Mouse (Mus musculus) layer of hippocampus, postnatal 10 days (tissue): ENCODE results near the gene Dzip1l. TPM values are rescaled to one million over a fixed set of nuclear protein-coding genes. Genes with fewer than 3 reads are reported as not detected.
A peak's percentile ranks its signal among the peaks of the same experiment; 100 is the strongest.

Experiments
- DNase-seq, 2 experiments: peaks; one replicate each; pipeline ENCODE4 v3.0.0; 2021; ENCODE audit warnings: low spot score in 2 of 2
- total RNA-seq, 2 experiments: library from RNA; stranded (reverse); gene quantifications; 2 replicates each; pipeline ENCODE4 v1.2.3; 2021

Dzip1l gene
- total RNA-seq, 2 experiments from 2014 or later, result 23.8 to 24.6 TPM

DNA sequence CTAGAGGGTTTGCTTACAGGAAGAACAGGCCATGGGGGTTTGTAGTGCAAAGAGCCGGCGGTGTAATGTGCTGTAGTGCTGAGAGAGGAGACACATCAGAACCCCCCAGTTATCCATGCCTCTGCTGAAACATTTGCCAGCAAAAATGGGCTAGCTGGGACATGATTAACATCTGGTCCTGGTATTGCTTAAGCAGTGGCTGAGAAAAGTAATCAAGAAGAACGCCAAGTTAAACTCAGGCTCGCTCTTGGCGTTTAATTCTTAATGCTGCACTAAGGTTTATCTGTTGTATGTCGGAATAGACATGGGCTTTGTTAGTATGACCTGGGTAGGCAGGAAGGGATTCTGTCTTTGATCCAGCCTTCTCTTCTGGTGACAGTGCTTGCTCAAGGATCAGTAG lies 16.8 kb downstream of the Dzip1l start:
- no peak for DNase-seq

DNA sequence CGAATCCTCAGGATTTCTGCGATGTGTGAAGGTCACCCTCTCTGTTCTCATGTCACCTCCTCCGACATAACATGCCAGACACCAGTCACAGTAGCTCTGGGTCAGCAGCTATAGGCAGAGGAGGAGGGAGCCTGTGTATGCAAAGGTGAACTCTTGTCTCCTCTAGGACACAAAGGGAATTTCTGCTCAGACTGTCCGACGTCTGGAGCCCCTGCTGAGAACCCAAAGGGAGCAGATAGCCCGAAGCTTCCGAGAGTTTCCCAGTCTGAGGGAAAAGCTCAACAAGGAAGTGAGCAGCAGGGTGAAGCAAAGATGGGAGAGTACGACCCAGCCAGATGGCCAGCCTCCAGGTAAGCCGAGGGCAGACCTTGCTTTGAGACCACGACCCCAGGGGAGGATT lies 31.5 kb downstream of the Dzip1l start:
- no peak for DNase-seq

DNA sequence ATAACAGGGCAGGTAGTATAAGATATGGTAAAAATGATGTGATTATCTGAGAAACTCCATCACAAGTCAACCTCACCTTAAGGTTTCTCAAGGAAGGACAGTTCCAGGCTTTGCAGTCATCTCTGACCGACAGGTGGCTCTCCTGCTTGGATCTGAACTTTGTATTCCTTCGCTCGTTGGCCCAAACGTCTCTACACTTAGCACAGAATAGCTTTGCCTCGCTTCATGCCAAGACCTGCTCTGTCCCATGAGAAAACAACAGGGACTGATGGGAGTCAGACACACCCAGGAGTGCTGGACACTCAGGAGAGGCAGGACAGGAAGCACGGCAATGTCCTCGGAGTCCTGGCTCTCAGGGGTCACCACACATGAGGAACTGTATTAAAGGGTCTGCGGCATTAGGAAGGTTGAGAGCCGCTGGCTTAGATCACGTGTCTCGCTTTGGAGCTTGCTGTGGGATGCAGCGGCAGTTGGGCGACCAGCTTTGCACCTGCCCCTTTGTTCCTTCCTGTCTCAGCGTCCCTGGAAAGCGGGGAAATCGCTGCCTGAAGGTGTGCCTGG lies 32.4 kb downstream of the Dzip1l start:
- DNase-seq, result no peak

DNA sequence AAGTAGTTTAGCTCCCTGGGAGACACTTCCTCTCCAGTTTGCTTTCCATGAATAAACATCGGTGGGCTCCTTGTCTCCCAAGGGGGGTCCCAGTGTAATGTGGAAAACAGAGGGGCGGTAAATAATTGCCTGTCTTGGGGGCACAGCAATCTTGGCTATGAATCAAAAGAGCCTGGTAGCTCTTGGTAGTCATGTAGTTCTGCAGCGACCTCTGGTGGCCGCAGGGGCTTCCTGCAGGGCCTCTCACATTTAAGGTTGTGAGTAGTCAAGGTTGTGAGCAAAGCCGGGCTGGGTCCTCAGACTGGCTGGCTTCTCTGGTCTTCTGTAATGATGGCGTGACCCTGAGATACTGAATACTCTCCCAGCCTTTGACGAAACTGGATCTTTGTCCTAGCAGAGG lies 33.1 kb downstream of the Dzip1l start:
- peak; percentile 77 to 81 for DNase-seq

DNA sequence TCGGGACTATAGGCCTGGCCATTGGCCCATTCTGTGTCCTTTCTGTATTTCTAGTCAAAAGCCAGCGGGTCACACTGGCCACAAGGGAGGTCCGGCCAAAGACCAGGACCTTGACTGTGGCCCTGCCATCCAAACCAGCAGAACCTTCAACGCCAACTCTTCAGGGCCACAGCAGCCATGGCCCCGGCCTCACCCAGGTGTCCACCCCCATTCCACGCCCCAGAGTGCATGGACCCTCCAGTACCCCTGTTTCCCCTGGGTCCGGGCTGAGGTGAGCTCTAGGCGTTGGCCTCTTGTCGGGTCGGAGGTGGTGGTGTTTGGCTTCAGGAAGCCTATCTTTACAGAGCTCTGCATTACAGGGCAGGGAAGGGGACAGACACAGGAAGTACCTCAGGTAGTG lies 33.6 kb downstream of the Dzip1l start:
- no peak for DNase-seq

DNA sequence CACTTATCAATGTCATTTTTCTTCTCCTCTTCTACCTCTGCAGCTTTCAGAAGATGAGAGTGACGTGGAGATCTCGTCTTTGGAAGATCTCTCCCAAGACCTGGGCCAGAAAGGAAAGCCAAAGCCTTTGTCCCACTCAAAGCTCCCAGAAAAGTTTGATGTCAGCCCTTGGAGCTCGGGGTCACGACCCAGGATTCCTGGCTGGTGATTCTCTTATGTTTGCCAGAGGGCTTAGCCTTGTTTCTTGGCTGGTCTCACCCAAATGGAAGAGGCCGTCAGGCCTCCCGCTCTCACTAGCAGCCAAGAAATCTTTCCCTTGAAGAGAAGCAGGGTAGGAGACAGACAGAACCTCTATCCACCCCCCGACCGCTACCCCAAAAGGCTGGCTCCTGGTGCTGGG lies 38.3 kb downstream of the Dzip1l start:
- peak; percentile 21 to 28 for DNase-seq

DNA sequence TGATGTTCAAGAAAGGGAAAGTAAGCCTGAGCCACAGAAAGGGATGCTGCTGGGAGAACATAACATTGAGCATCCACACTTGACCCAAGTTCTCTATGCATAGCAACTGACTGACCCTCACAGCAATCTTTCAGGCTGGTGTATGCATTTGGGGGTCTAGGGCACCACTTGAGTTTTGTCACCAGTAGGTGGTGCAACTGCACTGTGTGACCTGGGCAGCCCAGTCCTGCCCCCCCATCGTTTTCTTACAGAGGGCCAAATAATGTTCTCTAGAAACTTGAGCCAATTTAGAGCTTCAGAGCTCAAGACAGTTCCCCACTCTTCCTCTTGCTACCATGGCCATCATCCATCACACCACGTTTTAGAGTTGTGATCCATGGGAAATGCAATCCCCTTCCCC lies 42.3 kb downstream of the Dzip1l start:
- DNase-seq, result no peak

DNA sequence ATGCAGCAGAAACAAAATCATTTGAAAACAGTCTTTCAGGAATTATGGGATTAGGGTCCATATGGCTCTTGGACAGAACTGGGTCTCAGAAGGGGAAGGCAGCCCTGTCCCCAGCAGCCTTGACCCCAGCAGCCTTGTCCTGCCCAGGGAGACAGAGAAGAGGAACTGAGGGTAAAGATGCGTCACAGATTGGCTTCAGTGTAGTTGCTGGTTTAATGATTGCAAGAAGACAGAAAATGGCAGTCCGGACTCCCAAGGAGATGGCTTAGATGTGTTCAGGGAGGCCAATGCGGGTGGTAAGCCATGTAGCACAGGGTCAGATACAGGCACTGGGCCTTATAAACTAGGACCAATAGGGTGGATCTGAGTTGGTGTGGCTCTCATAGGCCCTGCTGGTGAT lies 46.4 kb downstream of the Dzip1l start:
- DNase-seq, result no peak

DNA sequence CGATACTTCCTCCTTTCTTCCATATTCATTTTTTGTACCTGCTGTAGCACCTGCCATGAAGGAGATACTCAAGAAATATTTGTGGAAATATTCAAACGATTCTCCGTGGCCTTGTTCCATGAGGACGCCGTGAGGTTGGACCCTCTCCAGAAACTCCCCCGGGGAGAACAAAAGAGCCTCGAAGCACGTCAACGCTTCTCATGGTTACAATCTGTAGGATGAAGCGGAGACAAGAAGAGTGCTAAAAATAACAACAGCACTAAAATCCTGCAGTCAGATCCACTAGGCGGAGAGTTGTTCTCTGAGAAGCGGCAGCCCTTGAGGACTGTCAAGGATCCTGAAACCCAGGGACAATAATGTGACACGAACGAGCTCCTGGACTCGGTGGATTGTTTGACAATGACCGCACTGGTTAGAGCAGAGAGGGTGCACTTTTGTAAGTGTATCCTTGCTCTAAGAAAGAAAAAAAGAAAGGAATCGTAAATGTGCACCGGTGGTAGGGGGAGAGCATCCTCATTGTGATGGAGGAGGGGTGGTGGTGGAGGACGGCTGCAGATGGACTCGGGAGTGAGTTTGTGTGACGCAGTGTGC lies 52.8 kb downstream of the Dzip1l start:
- DNase-seq, result peak in 1 of 2 experiments; percentile 38

DNA sequence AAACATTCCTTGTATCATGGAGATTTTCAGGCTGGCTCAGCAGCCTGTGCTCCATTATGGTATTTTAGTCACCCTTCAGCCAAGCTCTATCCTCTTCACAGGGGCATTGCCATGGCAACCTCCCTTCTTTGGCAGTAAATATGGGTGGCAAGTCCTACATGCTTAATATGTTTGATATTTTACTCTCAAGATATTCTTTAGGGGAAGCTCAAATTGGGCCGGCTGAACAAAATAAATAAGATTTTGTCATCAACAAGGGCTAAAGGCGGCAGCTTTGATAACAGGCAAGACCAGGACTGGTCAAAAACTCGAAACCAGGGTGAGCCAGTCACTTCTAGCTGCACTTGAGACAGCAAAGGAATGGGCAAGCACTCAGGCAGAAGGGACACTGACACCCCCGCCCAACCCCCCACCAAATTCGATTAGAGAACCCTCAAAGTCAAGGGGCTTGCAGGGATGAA lies 55.8 kb downstream of the Dzip1l start:
- peak in 1 of 2 experiments; percentile 33 for DNase-seq

DNA sequence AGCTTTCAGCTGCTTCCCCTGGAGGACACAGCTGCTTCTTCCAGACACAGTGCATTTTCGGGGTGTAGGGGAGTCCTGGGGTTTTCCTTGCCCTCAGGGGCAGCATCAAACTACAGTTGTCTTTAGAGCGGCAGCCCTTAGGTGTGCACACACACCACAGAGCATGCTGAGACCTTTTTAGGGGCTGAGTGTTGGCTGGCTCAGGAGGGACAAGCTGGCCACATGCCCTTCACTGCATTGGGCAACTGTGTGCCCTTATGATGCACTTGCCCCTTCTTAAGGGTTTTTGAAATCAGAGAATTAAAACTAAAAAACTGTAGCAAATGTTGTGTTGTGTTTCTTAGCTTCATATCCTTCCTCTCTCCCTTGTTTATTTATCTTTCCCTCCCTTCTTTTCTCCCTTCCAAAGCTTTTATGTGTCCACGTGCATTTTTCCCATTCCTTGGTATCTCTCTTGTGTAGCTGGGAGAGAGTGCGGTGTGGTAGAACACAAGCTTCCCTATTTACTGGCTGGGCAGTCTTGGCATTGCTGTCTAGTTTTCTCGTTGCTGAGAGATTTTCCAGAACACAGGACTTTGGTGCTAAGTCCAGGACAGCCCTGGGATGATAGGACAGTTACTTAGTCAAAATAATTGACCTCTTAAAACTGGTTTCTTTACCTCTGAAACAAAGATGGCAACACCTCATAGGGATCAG lies 56.4 kb downstream of the Dzip1l start:
- no peak for DNase-seq

DNA sequence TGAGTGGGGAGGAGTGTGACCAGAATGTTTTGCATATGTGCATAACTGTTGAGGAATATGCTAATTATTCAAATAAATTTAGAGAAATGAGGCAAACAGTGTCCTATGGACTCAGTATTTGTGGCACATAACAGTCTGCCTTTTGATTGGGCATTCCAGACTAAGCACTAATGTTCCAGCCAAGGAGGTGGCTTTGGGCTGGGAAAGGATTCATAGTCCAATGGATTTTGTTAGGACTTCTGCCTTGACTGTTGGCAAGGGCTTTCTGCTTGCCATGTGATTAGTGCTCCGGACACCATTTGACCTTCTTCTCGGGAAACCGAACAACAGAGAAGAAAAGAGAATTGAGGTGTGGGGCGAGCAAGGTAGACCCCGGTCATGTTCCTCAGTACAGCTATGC lies 60.5 kb downstream of the Dzip1l start:
- no peak for DNase-seq

DNA sequence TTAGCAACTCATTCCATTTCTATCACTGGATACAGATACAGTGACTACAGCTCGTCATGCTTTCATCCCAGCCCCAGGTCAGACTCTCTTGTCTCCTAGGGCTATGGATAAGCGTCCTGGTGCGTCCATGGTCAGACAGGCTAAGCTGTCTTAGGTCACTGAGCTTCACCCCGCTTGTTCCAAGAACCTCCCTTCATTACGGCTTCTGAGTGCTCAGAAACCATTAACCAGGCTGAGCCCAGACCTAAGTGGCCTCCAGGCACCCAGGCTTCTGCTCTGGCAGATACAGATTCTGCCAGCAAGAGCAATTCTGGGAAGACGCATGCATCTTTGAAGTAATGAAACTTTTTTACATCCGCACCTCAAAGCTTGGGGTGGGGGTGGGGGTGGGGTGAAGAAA lies 61.1 kb downstream of the Dzip1l start:
- DNase-seq, result no peak

DNA sequence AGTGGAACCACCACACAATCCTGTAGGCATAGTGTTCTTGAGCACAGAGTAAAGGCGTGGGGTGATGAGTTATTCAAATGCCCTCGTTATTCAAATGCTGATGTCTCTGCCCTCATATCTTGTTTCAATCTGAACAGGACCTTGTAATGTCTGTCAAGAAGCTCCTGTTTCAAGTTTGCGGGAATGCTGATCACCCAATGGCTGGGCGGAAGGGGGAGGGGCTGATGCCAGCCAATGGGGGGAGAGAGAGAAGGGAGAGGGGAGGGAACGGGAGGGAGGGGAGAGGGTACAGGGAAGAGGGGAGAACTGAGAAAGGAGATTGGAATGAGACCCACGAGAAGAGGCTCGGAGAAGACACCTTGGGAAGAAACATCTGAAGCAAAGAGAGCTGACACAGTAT lies 65.7 kb downstream of the Dzip1l start:
- no peak for DNase-seq

DNA sequence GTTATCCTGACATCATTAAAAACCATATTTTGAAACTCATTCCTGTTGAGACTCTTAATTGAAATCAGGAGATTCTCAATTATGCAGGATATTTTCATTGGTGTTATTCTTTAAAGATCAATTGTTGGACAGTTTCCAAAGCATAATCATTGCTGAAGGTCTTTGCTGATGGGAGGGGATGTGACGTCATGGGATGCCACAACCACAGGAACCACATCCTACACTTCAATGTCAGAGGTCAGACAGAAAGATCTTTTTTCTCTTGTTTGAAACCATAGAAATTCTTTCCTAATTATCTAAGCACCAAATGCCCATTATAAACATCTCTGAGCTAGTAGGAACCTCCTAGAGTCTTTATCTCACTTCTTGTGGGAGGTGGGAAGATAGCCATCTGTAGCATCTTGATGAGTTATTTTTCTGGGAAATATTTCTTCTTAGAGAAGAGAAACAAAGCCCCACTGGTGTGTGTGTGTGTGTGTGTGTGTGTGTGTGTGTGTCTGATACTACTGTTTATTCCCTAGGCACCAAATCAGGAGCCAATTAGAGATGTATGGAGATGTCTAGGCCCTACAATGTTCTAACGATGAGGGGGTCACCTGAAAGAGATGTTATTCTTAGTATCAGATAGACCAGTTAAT lies 70.6 kb downstream of the Dzip1l start:
- DNase-seq, result no peak

DNA sequence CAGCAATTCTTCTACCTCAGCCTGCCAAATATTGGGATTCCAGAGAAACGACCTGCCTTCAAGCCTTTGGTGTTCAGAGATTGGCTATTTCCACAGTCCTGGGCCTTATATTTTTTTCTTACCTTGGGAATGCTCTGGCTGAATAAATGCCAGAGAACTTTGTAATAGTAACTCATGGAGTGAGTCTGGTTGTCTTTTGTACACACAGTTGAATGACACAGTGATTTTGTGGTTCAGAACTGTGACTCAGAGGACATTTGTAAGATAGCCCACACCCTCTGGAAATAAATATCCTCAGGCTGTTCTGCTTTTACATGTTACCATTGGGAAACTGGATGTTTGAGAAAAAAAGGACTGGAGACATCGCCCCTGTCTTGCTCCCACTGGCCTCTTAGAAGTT lies 71.9 kb downstream of the Dzip1l start:
- no peak for DNase-seq

DNA sequence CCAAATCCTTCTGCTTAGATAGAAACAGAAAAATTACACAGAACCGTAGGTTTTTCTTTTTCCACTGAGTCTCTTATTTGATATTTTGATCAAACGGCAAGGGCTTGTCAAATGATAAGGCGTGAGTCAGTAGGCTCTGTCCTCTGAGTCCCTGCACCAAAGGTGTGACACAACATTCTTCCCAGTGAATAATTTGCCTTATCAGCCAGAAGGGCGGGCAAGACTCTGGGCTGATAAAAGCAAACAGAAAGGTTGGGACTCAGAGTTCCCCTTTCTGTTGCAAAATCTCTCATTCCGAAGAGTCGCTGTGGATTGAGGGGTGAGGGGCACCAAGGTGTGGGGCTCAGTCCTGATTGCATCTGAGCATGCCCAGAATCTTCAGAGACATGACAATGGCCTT lies 72.9 kb downstream of the Dzip1l start:
- DNase-seq, result no peak

DNA sequence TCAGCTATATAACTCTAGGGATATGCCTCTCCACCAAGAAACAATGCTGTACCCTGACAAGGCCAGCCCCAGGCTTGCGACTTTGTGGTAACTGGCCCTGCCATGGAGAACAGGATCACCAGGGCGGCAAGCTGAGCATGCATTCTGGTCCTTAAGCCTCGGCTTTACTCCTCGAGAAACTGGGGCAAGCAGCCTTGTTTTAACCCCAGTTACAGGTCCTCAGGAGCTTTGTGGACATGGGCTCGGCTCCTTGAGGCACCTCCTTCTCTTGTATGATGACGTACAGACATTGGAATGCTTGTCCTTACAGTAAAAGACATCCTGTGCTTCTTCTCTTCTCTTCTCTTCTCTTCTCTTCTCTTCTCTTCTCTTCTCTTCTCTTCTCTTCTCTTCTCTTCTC lies 74.4 kb downstream of the Dzip1l start:
- no peak for DNase-seq

DNA sequence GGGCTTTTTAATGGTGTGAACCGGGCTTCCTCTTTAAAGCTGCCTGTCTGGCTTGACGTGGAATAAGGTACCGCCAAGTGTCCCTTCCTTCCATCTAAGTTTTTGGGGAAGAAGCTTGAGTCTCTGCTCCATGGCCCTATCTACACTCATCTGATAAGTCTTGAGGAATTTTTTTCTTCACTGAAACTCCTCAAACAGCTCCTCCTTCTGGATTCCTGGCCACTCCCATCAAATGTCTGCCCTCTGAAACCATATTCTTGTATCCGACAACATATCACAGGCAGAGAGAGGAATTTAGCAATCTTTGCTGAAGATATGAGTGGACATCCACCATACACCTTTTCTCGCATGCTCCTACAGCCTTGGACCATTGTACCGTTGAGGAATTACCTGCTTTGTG lies 77.0 kb downstream of the Dzip1l start:
- DNase-seq, result no peak

DNA sequence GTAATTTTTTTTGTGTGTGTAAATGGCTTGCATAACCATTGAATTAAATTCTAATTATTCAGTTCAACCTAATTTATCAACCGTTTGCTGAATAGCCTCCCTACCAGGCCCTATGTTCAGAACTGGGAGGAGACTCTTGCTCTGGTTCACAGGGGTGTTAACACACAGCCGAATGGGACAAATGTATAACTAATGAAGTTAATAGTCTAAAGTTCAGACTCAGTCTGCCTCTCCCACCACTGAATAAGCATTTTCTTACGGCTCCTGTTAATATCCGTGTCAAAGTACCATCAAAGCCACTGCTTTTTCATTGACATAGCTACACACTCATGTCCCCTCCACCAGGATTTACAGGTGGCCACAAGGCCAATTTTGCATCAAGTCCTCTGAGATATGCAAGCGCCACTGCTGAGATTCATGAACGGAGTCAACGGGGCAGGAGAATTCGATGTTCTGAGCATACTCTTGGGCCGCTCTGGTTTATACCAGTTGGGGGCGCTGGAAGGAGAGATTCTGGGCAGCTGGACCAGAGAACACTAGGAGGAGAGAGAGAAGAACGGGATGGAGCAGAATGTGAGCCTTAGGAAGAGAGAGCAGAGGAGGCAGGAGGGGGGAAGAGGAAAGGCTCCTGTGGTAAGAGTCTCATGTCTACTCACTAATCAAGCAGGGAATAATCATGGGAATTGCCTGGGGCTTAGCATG lies 78.3 kb downstream of the Dzip1l start:
- no peak for DNase-seq

DNA sequence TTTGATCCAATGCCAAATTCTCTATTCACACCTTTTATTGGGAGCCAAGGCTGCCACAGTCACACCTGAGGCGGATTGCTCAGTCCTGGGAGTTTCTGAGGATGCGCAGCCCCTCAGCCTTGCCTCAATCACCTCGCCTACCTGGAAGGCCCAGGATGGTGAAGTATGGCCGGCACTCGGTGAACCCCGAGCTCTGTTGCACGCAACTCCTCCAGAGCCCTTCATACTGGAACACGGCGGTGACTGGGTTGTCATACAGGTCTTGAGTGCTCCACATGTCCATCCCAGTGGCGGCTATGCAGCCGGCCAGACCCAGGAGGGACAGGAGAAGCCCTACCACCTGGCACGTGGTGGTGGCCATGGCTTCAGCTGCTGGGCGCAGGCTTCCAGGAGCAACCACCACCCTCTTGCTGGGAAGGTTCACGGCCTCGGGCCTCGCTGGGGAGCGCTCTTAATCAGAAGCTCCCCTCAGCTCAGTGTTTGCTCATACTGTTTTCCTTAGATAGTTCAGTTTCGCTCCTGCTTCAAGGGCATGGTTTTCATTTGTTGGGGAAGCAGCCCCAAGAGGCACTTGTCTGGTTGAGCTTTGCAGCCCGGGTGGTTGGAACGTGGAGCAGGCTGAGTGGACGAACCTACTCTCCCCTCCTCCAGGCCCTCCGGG lies 80.4 kb downstream of the Dzip1l start:
- DNase-seq, result no peak
